Mouse (Mus musculus): ENCODE measurements around the gene Tmem205.

The Tmem205 gene

DNA sequence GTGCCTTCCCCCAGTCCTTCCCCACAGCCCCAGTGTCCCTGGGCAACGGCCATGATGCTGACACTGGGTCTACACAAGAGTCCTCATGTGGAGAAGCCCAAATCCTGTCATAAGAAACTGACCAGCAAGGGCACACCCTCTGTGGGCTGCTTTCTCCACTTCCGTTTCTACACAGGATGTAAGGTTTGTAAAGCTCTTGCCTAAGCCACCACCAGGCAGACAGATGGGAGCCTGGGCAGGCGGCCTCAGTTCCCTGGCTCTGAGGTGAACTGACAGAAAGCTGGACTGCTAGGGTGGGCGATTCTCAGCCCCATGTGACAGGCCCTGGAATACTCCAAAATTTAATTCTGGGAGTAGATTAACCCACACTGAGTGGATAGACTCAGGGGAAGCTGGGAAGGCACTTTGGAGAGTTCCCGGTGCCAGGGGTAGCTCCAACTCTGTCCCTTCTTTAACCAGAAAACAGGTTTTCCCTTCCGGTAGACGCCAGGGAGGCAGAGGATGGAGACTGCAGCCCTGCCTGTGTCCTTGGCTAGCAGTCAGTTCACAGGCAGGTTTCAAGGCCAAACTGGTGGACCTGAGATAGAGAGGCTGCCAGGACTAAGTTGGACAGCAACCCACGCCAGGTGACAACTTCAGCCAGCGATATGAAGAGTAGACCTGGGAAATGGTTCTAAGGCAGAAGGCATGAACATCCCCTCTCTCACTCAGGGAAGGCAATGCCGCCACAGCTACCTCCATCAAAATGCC is 17.7 kb downstream of the Tmem205 start:
- no peak for DNase-seq

DNA sequence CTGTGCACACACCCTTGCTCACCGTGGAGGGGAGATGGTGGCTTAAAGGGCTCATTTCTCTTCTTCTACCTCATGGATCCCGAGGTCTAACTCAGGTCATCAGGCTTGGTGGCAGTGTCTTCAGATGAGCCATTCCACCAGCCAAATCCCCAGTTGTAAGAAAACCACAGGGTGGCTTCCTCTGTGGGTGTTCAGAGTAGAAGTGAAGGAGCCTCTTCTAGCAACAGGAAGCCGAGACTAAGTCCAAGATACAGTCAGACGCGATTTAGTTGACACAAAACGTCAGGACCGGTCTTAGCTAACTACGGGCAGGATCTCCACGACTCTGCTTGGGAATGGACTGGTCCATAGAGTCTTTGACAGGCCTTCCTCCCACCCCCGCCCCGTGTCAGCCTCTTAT is 19.1 kb downstream of the Tmem205 start:
- no peak for DNase-seq

DNA sequence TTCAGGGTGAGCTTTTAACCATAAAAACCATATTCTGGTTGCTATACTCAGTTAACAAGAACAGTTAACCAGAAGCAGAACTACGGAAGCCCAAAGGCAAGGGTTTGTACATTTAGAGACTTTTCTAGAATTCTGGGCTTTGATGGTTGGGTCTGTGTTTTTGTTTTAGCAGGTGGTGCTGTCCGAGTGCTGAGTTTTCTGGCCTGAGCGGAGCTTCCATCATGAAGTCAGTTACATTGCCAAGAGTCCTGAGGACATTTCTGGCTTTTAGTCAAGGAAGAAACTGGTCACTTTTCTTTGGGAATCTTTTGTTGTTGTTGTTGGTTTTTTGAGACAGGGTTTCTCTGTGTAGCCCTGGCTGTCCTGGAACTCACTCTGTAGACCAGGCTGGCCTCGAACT is 23.3 kb downstream of the Tmem205 start:
- DNase-seq = no peak

- peak; percentile 68 for DNase-seq
Measured at GRCm38 (mm10) chr9:21901223-21901820, 26.0 kb downstream of the Tmem205 start.

DNA sequence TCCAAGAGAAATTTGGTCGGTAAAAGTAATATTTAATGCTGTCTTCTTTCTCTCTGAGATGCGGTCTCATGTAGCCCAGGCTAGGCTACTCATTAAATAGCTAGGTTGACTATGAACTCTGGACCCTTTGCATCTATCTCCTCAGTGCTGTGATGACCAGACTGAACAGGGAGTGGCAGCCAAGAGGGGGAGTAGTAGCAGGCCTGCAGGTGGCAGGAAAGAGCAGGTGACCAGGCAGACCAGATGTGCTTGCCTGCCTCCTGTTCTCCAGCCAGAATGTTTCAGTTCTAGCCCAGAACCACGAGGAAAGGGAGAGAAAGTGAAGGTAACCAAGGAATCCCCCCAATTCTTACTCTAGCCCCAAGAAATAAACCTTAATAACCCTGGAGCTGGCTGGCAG is 38.1 kb downstream of the Tmem205 start:
- DNase-seq = no peak

DNA sequence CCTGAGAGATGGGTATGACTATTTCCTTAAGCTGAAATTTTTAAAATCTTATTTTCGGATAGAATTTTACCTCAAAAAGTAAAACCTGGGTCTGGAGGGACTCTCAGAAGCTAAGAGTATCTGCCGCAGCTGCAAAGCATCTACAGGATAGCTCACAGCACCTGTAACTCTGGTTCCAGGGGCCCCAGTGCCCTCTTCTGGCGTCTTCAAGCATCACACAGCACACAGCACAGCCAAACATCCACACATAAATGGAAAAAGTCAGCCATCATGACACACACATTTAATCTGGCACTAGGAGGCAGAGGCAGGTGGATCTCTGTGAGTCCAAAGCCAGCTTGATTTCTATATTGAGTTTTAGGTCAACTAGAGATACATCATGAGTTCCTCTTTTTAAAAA is 50.8 kb downstream of the Tmem205 start:
- DNase-seq = no peak

DNA sequence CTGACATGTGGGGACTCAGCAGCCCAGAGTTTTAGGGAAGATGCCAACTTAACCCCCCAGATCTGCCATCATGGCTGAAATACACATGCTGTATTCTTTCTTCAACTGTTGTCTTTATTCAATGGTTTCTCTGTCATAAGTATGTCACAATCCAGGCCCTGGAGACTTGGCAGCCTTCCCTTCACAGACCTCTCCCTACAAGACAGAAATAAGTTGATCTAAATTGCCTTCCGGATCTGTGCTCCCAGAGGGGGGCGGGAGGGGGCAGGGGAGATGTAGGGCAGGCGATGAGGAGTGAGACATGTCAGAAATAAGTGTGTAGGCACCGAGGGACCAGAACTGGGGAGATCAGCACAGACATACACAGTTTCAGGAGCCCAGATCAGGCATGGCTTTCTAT is 55.2 kb downstream of the Tmem205 start:
- DNase-seq = no peak
